Mouse (Mus musculus) liver, postnatal 0 days (tissue): ENCODE measurements around the gene Kl.

Experiments used
- CTCF ChIP-seq: sonication (generic); IDR thresholded peaks from 2 replicates; pipeline ENCODE4 v1.5.1; 2016; ENCODE audit warnings: antibody characterized with exemption, low read depth
- EP300 ChIP-seq: IDR thresholded peaks from 2 replicates; pipeline ENCODE4 v1.6.1; 2016; ENCODE audit warnings: antibody characterized with exemption, low read depth, mild to moderate bottlenecking

DNA sequence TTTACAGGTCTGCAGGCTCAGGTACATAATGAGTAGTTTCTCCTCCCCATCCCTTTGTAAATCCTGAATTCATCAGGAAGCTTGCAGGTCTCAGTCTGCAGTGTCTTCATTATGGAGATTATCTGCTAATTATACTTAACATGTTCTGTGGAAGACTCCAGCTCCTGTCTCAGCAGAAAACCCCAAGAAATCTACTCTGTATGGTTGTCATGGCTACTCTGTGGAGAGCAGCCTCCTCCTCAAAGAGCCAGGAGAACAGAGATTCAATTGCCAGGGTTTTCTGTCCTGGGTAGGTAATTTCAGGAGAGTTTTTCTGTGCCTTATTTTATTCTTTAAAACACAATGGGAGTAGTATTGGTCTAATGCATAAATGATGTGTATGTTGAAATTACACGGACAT lies 70.5 kb downstream of the Kl start:
- TF ChIP-seq CTCF: no peak
- TF ChIP-seq EP300: no peak
